Mouse (Mus musculus) embryo, embryonic 10.5 days (tissue): ENCODE data around the gene Olfr18.
"Not testable (repeated sequence)": the region's sequence is repeated elsewhere in the genome, so short reads cannot be mapped to it uniquely, and the experiment has no call there.

Source experiments
- DNase-seq: peaks from one replicate; pipeline ENCODE4 v3.0.0-alpha.2; 2015; ENCODE audit warnings: low spot score

The Olfr18 gene

GRCm38 (mm10) chr9:20335994-20336393 is at the start of gene Olfr18:
Gene Olfr18 (minus strand): TSS chr9:20336094.
- no peak for DNase-seq

- no peak for DNase-seq
Measured at GRCm38 (mm10) chr9:20385343-20385703, 49.4 kb upstream of the Olfr18 start.

GRCm38 (mm10) chr9:20384532-20385342 is 48.8 kb upstream of the Olfr18 start, which contains the start of gene Zfp560:
Gene Zfp560 (minus strand): TSS chr9:20385177.
- peak; percentile 94 for DNase-seq

- no peak for DNase-seq
Measured at GRCm38 (mm10) chr9:20383659-20384058, 47.8 kb upstream of the Olfr18 start.

GRCm38 (mm10) chr9:20374712-20375111 is 38.8 kb upstream of the Olfr18 start:
- no peak for DNase-seq

- DNase-seq, result no peak
Measured at GRCm38 (mm10) chr9:20367311-20367710, 31.4 kb upstream of the Olfr18 start.

- no peak for DNase-seq
Measured at GRCm38 (mm10) chr9:20348501-20348900, 12.6 kb upstream of the Olfr18 start.

GRCm38 (mm10) chr9:20298232-20298631 is 37.7 kb downstream of the Olfr18 start, which contains the start of gene Olfr873:
Gene Olfr873 (plus strand): TSS chr9:20298532.
- DNase-seq, result no peak

GRCm38 (mm10) chr9:20295562-20295961 is 40.3 kb downstream of the Olfr18 start:
- DNase-seq, result not testable (repeated sequence)

GRCm38 (mm10) chr9:20282051-20282450 is 53.8 kb downstream of the Olfr18 start, which contains the start of gene Olfr39:
Gene Olfr39 (plus strand): TSS chr9:20282351.
- no peak for DNase-seq
